Mouse (Mus musculus) hindbrain, embryonic 16.5 days (tissue): Measurements from ENCODE around the gene Rgs2. TPM values are rescaled to one million over a fixed set of nuclear protein-coding genes. Genes with fewer than 3 reads are reported as not detected.

ENCODE experiments used
- ATAC-seq: fragments of 200-750 bp; cut with Nextera tagmentation; 2 replicates; pipeline ENCODE4 v1.8.0; 2017; ENCODE audit warnings: moderate TSS enrichment, moderate library complexity
- H3K27ac ChIP-seq: fragments of 300-500 bp; sonication (generic); 2 replicates; pipeline ENCODE4 v1.5.1; 2014; ENCODE audit warnings: low read depth, mild to moderate bottlenecking, control low read depth, low read length, moderate library complexity
- H3K27me3 ChIP-seq: fragments of 300-500 bp; sonication (generic); replicated peaks from 2 replicates; pipeline ENCODE4 v1.6.1; 2014; ENCODE audit warnings: low read length; ENCODE audit not compliant: control insufficient read depth, insufficient read depth
- H3K36me3 ChIP-seq: fragments of 300-500 bp; sonication (generic); 2 replicates; pipeline ENCODE4 v1.6.1; 2014; ENCODE audit warnings: mild to moderate bottlenecking, low read length, moderate library complexity, mixed read lengths; ENCODE audit not compliant: control insufficient read depth, insufficient read depth
- H3K4me1 ChIP-seq: fragments of 300-500 bp; sonication (generic); 2 replicates; pipeline ENCODE4 v1.6.1; 2014; ENCODE audit warnings: low read depth, low read length; ENCODE audit not compliant: control insufficient read depth, insufficient read depth
- H3K4me2 ChIP-seq: fragments of 300-500 bp; sonication (generic); 2 replicates; pipeline ENCODE4 v1.6.1; 2014; ENCODE audit warnings: mild to moderate bottlenecking, low read length, control low read depth, moderate library complexity
- H3K4me3 ChIP-seq: fragments of 300-500 bp; sonication (generic); 2 replicates; pipeline ENCODE4 v1.5.1; 2014; ENCODE audit warnings: mild to moderate bottlenecking, low read length, control low read depth, moderate library complexity
- H3K9ac ChIP-seq: fragments of 300-500 bp; sonication (generic); 2 replicates; pipeline ENCODE4 v1.6.1; 2014; ENCODE audit warnings: low read depth, mild to moderate bottlenecking, control low read depth, low read length, moderate library complexity
- H3K9me3 ChIP-seq: fragments of 300-500 bp; sonication (generic); 2 replicates; pipeline ENCODE4 v1.6.1; 2014; ENCODE audit warnings: mild to moderate bottlenecking, low read length, moderate library complexity; ENCODE audit not compliant: control insufficient read depth
- WGBS: fragments of 180-500 bp; shearing (Covaris S2); extraction: QIAGEN DNeasy Blood & Tissue Kit; methylation state at CpG from one replicate; pipeline ENCODE4 v1.1.7; 2014; 5-methylcytosine and 5-hydroxymethylcytosine counted together
- polyA plus RNA-seq: library from polyadenylated mRNA; unstranded; fragments of >200 nt; fragmentation: Nextera tagmentation; extraction: Ambion mirVana; gene quantifications from 2 replicates; pipeline ENCODE4 v1.2.1, GENCODE M21; 2015

The Rgs2 gene
- polyA plus RNA-seq, 1 experiment from 2014 or later = 96.4 TPM

DNA sequence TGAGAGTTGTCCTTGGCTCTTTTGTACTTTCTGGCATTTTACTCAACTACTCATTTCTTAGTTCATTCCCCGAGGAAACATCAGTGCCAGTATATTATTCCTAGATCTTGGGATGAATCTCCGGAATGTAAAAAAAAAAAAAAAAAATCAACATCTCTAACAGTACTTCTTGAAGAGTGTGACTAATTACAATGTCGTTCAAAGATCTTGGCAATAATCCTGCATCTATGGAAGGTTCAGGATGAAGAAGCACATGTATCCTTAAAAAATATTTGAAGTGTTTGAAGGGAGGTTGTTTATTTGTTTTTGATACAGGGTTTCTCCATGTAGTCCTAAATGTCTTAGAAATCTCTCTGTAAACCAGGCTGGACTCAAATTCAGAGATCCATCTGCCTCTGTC is 41.7 kb downstream of the Rgs2 start:
- ATAC-seq = no peak
- Histone ChIP-seq H3K9me3 (no peaks in the 10 kb centered on the region), H3K27ac (no peak overlapping the region), H3K27me3 (no peaks in the 10 kb centered on the region), H3K36me3 (no peaks in the 10 kb centered on the region), H3K4me2 (no peak overlapping the region), H3K4me3 (no peak overlapping the region), H3K9ac (no peak overlapping the region), H3K4me1 (no peaks in the 10 kb centered on the region)
- 72% methylated on average over 3 of the region's 3 CpGs for whole genome bisulfite sequencing

GRCm38 (mm10) chr1:143960340-143960739 is 43.6 kb downstream of the Rgs2 start:
- Histone ChIP-seq H3K4me3 (no peak overlapping the region), H3K4me2 (no peak overlapping the region), H3K9ac (no peak overlapping the region), H3K27ac (no peak overlapping the region), H3K36me3 (no peaks in the 10 kb centered on the region), H3K9me3 (no peaks in the 10 kb centered on the region), H3K4me1 (no peaks in the 10 kb centered on the region), H3K27me3 (no peaks in the 10 kb centered on the region)
- WGBS = 86% methylated on average over 2 of the region's 2 CpGs
- no peak for ATAC-seq

- no peaks in the 10 kb centered on the region for H3K27me3 ChIP-seq
- H3K36me3 ChIP-seq = no peaks in the 10 kb centered on the region
- H3K4me1 ChIP-seq = no peaks in the 10 kb centered on the region
- no peak for ATAC-seq
- no peak overlapping the region for H3K4me2 ChIP-seq
- WGBS = 79% methylated on average over 1 of the region's 1 CpGs
- no peak overlapping the region for H3K27ac ChIP-seq
- H3K9me3 ChIP-seq = no peaks in the 10 kb centered on the region
- H3K9ac ChIP-seq = no peak overlapping the region
- H3K4me3 ChIP-seq = no peak overlapping the region
These were observed 47.9 kb downstream of the Rgs2 start for GRCm38 (mm10) chr1:143956090-143956489.

- no peak overlapping the region for H3K9ac ChIP-seq
- no peak overlapping the region for H3K4me2 ChIP-seq
- H3K36me3 ChIP-seq = no peaks in the 10 kb centered on the region
- H3K4me3 ChIP-seq = no peak overlapping the region
- ATAC-seq = no peak
- no peak overlapping the region for H3K27ac ChIP-seq
- H3K4me1 ChIP-seq = no peaks in the 10 kb centered on the region
- H3K9me3 ChIP-seq = no peaks in the 10 kb centered on the region
- 84% methylated on average over 2 of the region's 2 CpGs for WGBS
- no peaks in the 10 kb centered on the region for H3K27me3 ChIP-seq
These were observed 51.1 kb downstream of the Rgs2 start for GRCm38 (mm10) chr1:143952841-143953240.

Other genes starting within 250 kb of the Rgs2 start
- 27.4 and 31.8 TPM in 2 replicates for gene Trove2, start 227.1 kb downstream of the Rgs2 start, polyA plus RNA-seq
- gene Uchl5, start 226.9 kb downstream of the Rgs2 start, polyA plus RNA-seq = 64.0 and 68.3 TPM in 2 replicates
- 0.71 and 0.89 TPM in 2 replicates for gene Rgs13, start 173.2 kb upstream of the Rgs2 start, polyA plus RNA-seq
- 0.28 TPM in 1 of 2 replicates, not detected in the other for gene Rgs1, start 245.1 kb upstream of the Rgs2 start, polyA plus RNA-seq